Mouse (Mus musculus): ENCODE data around the gene Clasp2.
"Not testable (repeated sequence)": the region's sequence is repeated elsewhere in the genome, so short reads cannot be mapped to it uniquely, and the experiment has no call there.

The Clasp2 gene

GRCm38 (mm10) chr9:113815836-113816235, 74.6 kb downstream of the Clasp2 start:
- DNase-seq (ENCODE audit: low read depth): no peak

- DNase-seq (ENCODE audit: low read depth): no peak
Measured at GRCm38 (mm10) chr9:113822150-113822549, 80.9 kb downstream of the Clasp2 start.

GRCm38 (mm10) chr9:113828719-113829118, 87.4 kb downstream of the Clasp2 start:
- DNase-seq (ENCODE audit: low read depth): no peak

- DNase-seq (ENCODE audit: low read depth): no peak
Measured at GRCm38 (mm10) chr9:113830219-113830618, 88.9 kb downstream of the Clasp2 start.

- no peak for DNase-seq (ENCODE audit: low read depth)
Measured at GRCm38 (mm10) chr9:113833481-113833880, 92.2 kb downstream of the Clasp2 start.

- no peak for DNase-seq (ENCODE audit: low read depth)
Measured at GRCm38 (mm10) chr9:113837001-113837400, 95.7 kb downstream of the Clasp2 start.

- DNase-seq (ENCODE audit: low read depth): no peak
Measured at GRCm38 (mm10) chr9:113837461-113837860, 96.2 kb downstream of the Clasp2 start.

DNA sequence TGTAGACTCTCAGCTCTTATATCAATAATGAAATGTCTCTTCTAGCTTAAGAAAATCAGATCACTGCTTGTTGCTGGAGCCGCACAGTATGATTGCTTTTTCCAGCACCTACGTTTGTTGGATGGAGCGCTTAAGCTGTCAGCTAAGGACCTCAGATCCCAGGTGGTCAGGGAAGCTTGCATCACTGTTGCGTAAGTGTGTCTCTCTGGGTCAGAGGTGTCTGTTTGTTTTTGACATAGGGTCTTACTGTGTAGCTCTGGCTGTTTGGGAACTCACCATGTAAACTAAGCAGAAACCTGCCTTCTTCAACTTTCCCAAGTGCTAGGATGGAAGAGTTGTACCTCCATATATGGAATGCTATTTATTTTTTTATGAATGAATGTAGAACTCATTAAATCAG, 102.8 kb downstream of the Clasp2 start:
- DNase-seq (ENCODE audit: low read depth): no peak

GRCm38 (mm10) chr9:113855441-113855840, 114.2 kb downstream of the Clasp2 start:
- no peak for DNase-seq (ENCODE audit: low read depth)

- DNase-seq (ENCODE audit: low read depth): no peak
Measured at GRCm38 (mm10) chr9:113857281-113857928, 116.1 kb downstream of the Clasp2 start.

GRCm38 (mm10) chr9:113857929-113858440, 116.7 kb downstream of the Clasp2 start:
- peak; percentile 44 for DNase-seq (ENCODE audit: low read depth)

DNA sequence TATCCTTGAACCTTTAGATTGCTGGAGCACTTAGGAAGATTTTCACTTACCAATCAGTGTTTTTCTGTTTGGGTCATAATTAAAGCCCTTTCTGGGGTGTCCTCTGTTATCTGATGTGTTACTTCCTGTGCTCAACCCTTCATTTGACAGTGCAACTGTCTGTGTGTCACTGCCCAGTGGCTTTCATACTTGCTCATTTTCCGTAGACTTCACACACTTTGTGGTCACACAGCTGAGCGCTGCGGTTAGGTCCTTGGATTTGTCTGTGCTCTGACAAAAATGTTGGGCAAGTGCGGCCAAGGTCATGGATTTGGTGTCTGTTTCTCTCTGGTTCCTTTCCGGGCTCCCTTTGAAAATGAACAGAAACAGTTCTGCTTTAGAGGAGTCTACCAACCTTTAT, 118.1 kb downstream of the Clasp2 start:
- DNase-seq (ENCODE audit: low read depth): no peak

GRCm38 (mm10) chr9:113863370-113863999, 122.2 kb downstream of the Clasp2 start:
- no peak for DNase-seq (ENCODE audit: low read depth)

- no peak for DNase-seq (ENCODE audit: low read depth)
Measured at GRCm38 (mm10) chr9:113867951-113868350, 126.7 kb downstream of the Clasp2 start.

GRCm38 (mm10) chr9:113894903-113895302, 153.6 kb downstream of the Clasp2 start:
- DNase-seq (ENCODE audit: low read depth): no peak

DNA sequence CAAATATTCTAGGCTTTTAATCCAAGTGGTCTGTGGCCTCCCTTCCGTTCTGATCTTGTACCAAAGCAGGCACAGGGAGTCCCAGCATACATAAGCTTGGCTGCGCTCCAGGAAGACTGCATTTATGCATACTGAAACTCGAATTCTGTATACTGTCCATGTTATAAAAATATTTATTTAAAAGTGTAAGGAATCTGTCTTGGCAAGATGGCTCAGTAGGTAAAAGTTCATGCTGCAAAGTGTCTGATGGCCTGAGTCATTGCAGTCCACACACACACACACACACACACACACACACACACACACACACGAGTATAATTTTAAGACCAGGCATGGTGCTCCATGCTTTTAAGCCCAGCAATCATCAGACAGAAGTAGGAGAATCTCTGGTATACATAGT, 161.9 kb downstream of the Clasp2 start:
- DNase-seq (ENCODE audit: low read depth): no peak

GRCm38 (mm10) chr9:113904315-113904714, 163.0 kb downstream of the Clasp2 start:
- not testable (repeated sequence) for DNase-seq (ENCODE audit: low read depth)

GRCm38 (mm10) chr9:113915789-113916188, 174.5 kb downstream of the Clasp2 start:
- no peak for DNase-seq (ENCODE audit: low read depth)

- no peak for DNase-seq (ENCODE audit: low read depth)
Measured at GRCm38 (mm10) chr9:113922677-113923076, 181.4 kb downstream of the Clasp2 start.

DNA sequence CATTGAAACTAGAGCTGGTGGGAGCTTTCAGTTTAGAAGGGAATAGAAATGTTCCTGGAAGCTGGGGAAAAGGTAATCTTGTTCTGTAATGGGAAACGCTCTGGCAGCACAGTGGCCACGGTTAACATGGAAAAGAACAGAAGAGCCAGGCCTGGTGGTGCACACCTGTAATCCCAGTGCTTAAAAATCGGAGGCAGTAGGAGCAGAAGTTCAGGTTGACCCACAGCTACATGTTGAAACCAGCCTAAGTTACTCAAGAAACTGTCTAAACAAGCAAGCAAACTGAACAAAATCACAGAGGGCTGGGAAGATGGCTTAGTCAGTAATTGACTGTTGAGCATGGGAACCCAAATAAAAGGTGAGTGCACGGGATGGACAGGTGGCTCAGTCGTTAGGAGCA, 183.6 kb downstream of the Clasp2 start:
- no peak for DNase-seq (ENCODE audit: low read depth)

DNA sequence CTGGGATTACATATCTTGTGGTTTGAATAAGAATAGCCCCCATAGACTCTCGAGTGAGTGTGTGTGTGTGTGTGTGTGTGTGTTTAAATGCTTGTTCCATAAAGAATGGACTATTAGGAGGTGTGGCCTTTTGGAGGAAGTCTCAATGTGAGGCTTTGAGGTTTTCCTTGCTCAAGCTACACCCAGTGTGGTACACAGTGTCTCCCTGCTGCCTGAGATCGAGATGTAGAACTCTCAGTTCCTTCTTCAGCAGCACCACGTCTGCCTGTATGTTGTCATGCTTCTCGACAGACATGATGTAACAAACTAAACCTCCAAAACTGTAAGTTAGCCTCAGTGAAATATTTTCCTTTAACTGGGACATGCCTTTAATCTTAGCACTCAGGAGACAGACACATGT, 187.3 kb downstream of the Clasp2 start:
- no peak for DNase-seq (ENCODE audit: low read depth)

GRCm38 (mm10) chr9:113929676-113930075, 188.4 kb downstream of the Clasp2 start:
- DNase-seq (ENCODE audit: low read depth): no peak

- DNase-seq (ENCODE audit: low read depth): peak; percentile 96
Measured at GRCm38 (mm10) chr9:113930534-113931374, 189.5 kb downstream of the Clasp2 start, which contains the start of gene Ubp1. TSS of gene Ubp1 (plus strand) at chr9:113930934.
